Mouse (Mus musculus): ENCODE measurements at regions not wholly inside any gene's neighbourhood (a gene's known extent, or its start where the extent isn't known, plus 50 kb on each side); places are given as distances from the start of the nearest gene placed in this dataset.
A peak's percentile ranks its signal among the peaks of the same experiment; 100 is the strongest.

DNA sequence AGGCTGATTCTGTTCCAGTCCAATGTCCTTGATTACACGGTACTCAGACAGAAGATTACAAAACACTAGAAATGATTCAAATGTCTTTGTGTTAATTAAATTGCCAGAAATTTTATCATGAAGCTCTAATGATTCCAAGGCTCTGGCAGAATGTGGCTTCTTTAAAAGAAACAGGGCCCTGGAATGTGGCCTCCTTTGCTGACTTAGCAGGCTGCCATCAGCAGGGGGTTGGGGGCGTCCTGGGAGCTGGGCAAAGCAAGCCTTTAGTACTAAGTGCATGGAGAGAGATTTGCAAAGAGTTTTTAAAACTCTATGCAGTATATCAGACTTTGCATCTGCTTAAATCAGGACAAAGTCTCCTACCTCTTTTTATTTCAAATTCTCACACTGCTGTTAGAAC is 434.8 kb upstream of the Cited2 start:
- Histone ChIP-seq H3K4me2 (replicated peaks; ENCODE audit: low read depth, low read length) (no peak overlapping the region), H3K9me3 (ENCODE audit: control insufficient read depth, low read length) (no peaks in the 10 kb centered on the region), H3K27me3 (ENCODE audit: control insufficient read depth, insufficient read depth, low read length) (no peaks in the 10 kb centered on the region), H3K4me3 (ENCODE audit: low read depth, low read length) (no peak overlapping the region), H3K9ac (ENCODE audit: low read depth, low read length) (no peak overlapping the region), H3K36me3 (ENCODE audit: control insufficient read depth, insufficient read depth, low read length) (no peaks in the 10 kb centered on the region), H3K4me1 (replicated peaks; ENCODE audit: control insufficient read depth, insufficient read depth, low read length) (no peaks in the 10 kb centered on the region), H3K27ac (ENCODE audit: low read depth, low read length) (no peak overlapping the region)
- WGBS = 23% methylated on average over 2 of the region's 2 CpGs
- DNase-seq (ENCODE audit: low spot score) (no peak), ATAC-seq (ENCODE audit: low FRiP score) (no peak)

- Histone ChIP-seq H3K4me1 (replicated peaks; ENCODE audit: control insufficient read depth, insufficient read depth, low read length) (no peaks in the 10 kb centered on the region), H3K27ac (ENCODE audit: low read depth, low read length) (no peak overlapping the region), H3K36me3 (ENCODE audit: control insufficient read depth, insufficient read depth, low read length) (no peaks in the 10 kb centered on the region), H3K9me3 (ENCODE audit: control insufficient read depth, low read length) (no peaks in the 10 kb centered on the region), H3K4me3 (ENCODE audit: low read depth, low read length) (no peak overlapping the region), H3K9ac (ENCODE audit: low read depth, low read length) (no peak overlapping the region), H3K4me2 (replicated peaks; ENCODE audit: low read depth, low read length) (no peak overlapping the region), H3K27me3 (ENCODE audit: control insufficient read depth, insufficient read depth, low read length) (no peaks in the 10 kb centered on the region)
- DNase-seq (ENCODE audit: low spot score) = no peak
- whole genome bisulfite sequencing = 85% methylated on average over 6 of the region's 6 CpGs
- no peak for ATAC-seq (ENCODE audit: low FRiP score)
Observed at GRCm38 (mm10) chr10:17292331-17292730, 430.7 kb upstream of the Cited2 start.

DNA sequence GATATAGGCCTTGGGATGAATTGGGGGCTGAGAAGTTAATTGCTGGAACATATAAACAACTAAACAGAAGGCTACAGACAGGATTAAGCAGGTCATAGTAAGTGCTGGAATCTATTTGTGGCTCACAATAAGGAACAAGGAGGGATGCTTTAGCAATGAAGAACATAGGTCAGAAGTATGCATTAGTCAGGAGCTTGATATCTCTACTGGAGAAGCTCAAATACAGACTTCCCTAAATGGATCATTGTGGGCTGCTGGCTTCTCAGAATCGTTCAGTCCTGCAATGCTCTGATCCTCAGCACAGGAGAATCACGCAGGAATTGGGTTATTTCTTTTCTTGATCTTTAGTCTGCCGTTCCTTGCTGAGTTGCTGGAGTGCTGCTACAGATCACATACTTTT is 428.6 kb upstream of the Cited2 start:
- H3K4me2 ChIP-seq (replicated peaks; ENCODE audit: low read depth, low read length) = no peak overlapping the region
- H3K36me3 ChIP-seq (ENCODE audit: control insufficient read depth, insufficient read depth, low read length) = no peaks in the 10 kb centered on the region
- no peaks in the 10 kb centered on the region for H3K9me3 ChIP-seq (ENCODE audit: control insufficient read depth, low read length)
- H3K27me3 ChIP-seq (ENCODE audit: control insufficient read depth, insufficient read depth, low read length) = no peaks in the 10 kb centered on the region
- DNase-seq (ENCODE audit: low spot score) (no peak), ATAC-seq (ENCODE audit: low FRiP score) (no peak)
- H3K4me3 ChIP-seq (ENCODE audit: low read depth, low read length) = no peak overlapping the region
- H3K27ac ChIP-seq (ENCODE audit: low read depth, low read length) = no peak overlapping the region
- H3K9ac ChIP-seq (ENCODE audit: low read depth, low read length) = no peak overlapping the region
- 84% methylated on average over 3 of the region's 3 CpGs for WGBS
- H3K4me1 ChIP-seq (replicated peaks; ENCODE audit: control insufficient read depth, insufficient read depth, low read length) = no peaks in the 10 kb centered on the region

GRCm38 (mm10) chr10:17295157-17295556 is 427.9 kb upstream of the Cited2 start:
- no peaks in the 10 kb centered on the region for H3K36me3 ChIP-seq (ENCODE audit: control insufficient read depth, insufficient read depth, low read length)
- H3K4me2 ChIP-seq (replicated peaks; ENCODE audit: low read depth, low read length) = no peak overlapping the region
- H3K4me1 ChIP-seq (replicated peaks; ENCODE audit: control insufficient read depth, insufficient read depth, low read length) = no peaks in the 10 kb centered on the region
- no peaks in the 10 kb centered on the region for H3K27me3 ChIP-seq (ENCODE audit: control insufficient read depth, insufficient read depth, low read length)
- 89% methylated on average over 3 of the region's 3 CpGs for WGBS
- H3K9ac ChIP-seq (ENCODE audit: low read depth, low read length) = no peak overlapping the region
- H3K4me3 ChIP-seq (ENCODE audit: low read depth, low read length) = no peak overlapping the region
- ATAC-seq (ENCODE audit: low FRiP score) = no peak
- no peak overlapping the region for H3K27ac ChIP-seq (ENCODE audit: low read depth, low read length)
- H3K9me3 ChIP-seq (ENCODE audit: control insufficient read depth, low read length) = no peaks in the 10 kb centered on the region
- DNase-seq (ENCODE audit: low spot score) = no peak

- H3K27me3 ChIP-seq (ENCODE audit: control insufficient read depth, insufficient read depth, low read length) = no peaks in the 10 kb centered on the region
- no peak overlapping the region for H3K4me3 ChIP-seq (ENCODE audit: low read depth, low read length)
- H3K27ac ChIP-seq (ENCODE audit: low read depth, low read length) = no peak overlapping the region
- no peaks in the 10 kb centered on the region for H3K36me3 ChIP-seq (ENCODE audit: control insufficient read depth, insufficient read depth, low read length)
- no peaks in the 10 kb centered on the region for H3K9me3 ChIP-seq (ENCODE audit: control insufficient read depth, low read length)
- H3K9ac ChIP-seq (ENCODE audit: low read depth, low read length) = no peak overlapping the region
- WGBS = 37% methylated on average over 6 of the region's 6 CpGs
- no peak for DNase-seq (ENCODE audit: low spot score)
- H3K4me1 ChIP-seq (replicated peaks; ENCODE audit: control insufficient read depth, insufficient read depth, low read length) = no peaks in the 10 kb centered on the region
- H3K4me2 ChIP-seq (replicated peaks; ENCODE audit: low read depth, low read length) = no peak overlapping the region
- no peak for ATAC-seq (ENCODE audit: low FRiP score)
Observed at GRCm38 (mm10) chr10:17299600-17299999, 423.4 kb upstream of the Cited2 start.

- Histone ChIP-seq H3K4me3 (ENCODE audit: low read depth, low read length) (no peak overlapping the region), H3K4me2 (replicated peaks; ENCODE audit: low read depth, low read length) (no peak overlapping the region), H3K36me3 (ENCODE audit: control insufficient read depth, insufficient read depth, low read length) (no peaks in the 10 kb centered on the region), H3K27ac (ENCODE audit: low read depth, low read length) (no peak overlapping the region), H3K27me3 (ENCODE audit: control insufficient read depth, insufficient read depth, low read length) (no peaks in the 10 kb centered on the region), H3K4me1 (replicated peaks; ENCODE audit: control insufficient read depth, insufficient read depth, low read length) (no peaks in the 10 kb centered on the region), H3K9me3 (ENCODE audit: control insufficient read depth, low read length) (no peaks in the 10 kb centered on the region), H3K9ac (ENCODE audit: low read depth, low read length) (no peak overlapping the region)
- whole genome bisulfite sequencing = 90% methylated on average over 3 of the region's 3 CpGs
- no peak for DNase-seq (ENCODE audit: low spot score)
- no peak for ATAC-seq (ENCODE audit: low FRiP score)
Observed at GRCm38 (mm10) chr10:17326724-17327123, 396.3 kb upstream of the Cited2 start.

GRCm38 (mm10) chr10:17330904-17331606 is 392.0 kb upstream of the Cited2 start:
- no peaks in the 10 kb centered on the region for H3K9me3 ChIP-seq (ENCODE audit: control insufficient read depth, low read length)
- H3K9ac ChIP-seq (ENCODE audit: low read depth, low read length) = peak overlapping the region; percentile 52; the same call in 1 of the 2 replicates
- ATAC-seq (ENCODE audit: low FRiP score) (peak; percentile 53), DNase-seq (ENCODE audit: low spot score) (peak; percentile 45)
- H3K4me2 ChIP-seq (replicated peaks; ENCODE audit: low read depth, low read length) = peak overlapping the region; percentile 40
- WGBS = 4% methylated on average over 6 of the region's 6 CpGs
- peak overlapping the region; percentile 23 for H3K4me3 ChIP-seq (ENCODE audit: low read depth, low read length)
- peak overlapping the region; percentile 90 for H3K27ac ChIP-seq (ENCODE audit: low read depth, low read length)
- no peaks in the 10 kb centered on the region for H3K27me3 ChIP-seq (ENCODE audit: control insufficient read depth, insufficient read depth, low read length)
- peaks cover 3% of the 10 kb centered on the region for H3K4me1 ChIP-seq (replicated peaks; ENCODE audit: control insufficient read depth, insufficient read depth, low read length)
- no peaks in the 10 kb centered on the region for H3K36me3 ChIP-seq (ENCODE audit: control insufficient read depth, insufficient read depth, low read length)

DNA sequence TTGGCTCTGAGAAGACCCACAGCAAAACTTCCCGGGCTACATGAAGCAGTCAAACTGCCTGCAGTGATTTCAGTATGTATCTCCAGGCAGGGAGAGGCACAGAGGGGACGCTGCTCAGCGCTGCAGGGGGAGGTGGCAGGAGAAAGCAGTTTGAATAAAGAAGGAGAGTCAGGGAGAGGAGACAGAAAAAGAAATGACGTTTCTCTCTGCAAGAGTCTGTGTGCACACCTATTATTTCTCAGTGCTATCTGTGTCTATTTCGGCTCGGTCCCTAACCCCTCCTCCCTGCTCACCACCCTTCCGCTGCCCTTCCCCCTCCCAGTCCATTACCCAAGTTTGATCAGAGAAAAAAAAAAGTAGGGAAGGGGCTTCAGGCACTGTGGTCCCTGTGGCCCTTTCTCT is 391.4 kb upstream of the Cited2 start:
- H3K9me3 ChIP-seq (ENCODE audit: control insufficient read depth, low read length) = no peaks in the 10 kb centered on the region
- 0% methylated on average over 7 of the region's 7 CpGs for WGBS
- peak; percentile 85 for ATAC-seq (ENCODE audit: low FRiP score)
- peak; percentile 73 for DNase-seq (ENCODE audit: low spot score)
- H3K4me2 ChIP-seq (replicated peaks; ENCODE audit: low read depth, low read length) = peak overlapping the region; percentile 40
- peak overlapping the region; percentile 90 for H3K27ac ChIP-seq (ENCODE audit: low read depth, low read length)
- H3K9ac ChIP-seq (ENCODE audit: low read depth, low read length) = peak overlapping the region; percentile 52; the same call in 1 of the 2 replicates
- H3K4me3 ChIP-seq (ENCODE audit: low read depth, low read length) = peak overlapping the region; percentile 23
- H3K36me3 ChIP-seq (ENCODE audit: control insufficient read depth, insufficient read depth, low read length) = no peaks in the 10 kb centered on the region
- no peaks in the 10 kb centered on the region for H3K27me3 ChIP-seq (ENCODE audit: control insufficient read depth, insufficient read depth, low read length)
- H3K4me1 ChIP-seq (replicated peaks; ENCODE audit: control insufficient read depth, insufficient read depth, low read length) = peaks cover 3% of the 10 kb centered on the region

DNA sequence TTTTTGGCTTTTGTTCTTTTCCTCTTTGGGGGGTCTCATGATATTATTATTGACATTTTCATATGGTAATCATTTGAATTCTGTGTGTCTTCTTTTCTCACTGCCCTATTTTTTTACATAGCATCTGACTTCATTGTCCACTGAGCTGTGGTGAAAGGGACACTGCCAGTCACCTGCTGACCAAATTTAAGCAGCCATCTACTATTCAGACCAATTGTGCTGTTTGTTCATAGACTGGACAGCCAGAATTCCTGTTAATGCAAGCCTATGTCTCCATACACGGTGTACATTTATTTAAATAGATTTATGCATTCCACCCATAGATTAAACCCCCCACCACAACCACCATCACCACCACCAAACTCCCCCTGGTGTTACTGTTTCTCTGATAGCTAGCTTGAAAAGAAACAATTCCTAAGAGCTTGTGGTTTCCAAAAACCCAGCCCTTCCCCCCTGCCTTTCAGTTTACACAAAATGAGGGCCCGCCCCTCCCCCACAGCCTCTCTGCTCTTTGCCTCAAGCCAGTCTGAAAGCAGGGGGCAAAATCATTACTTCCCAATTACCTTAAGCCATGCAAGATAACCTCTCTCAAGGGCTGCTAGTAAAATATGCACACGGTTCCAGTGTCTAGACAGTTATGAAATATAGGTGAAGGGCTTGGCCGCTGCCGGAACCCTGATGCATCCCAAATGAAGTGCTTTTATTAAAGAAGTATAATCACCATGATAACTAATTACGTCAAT is 390.8 kb upstream of the Cited2 start:
- ATAC-seq (ENCODE audit: low FRiP score) = peak; percentile 79
- peak overlapping the region; percentile 23; the same call in 1 of the 2 replicates for H3K4me3 ChIP-seq (ENCODE audit: low read depth, low read length)
- H3K9me3 ChIP-seq (ENCODE audit: control insufficient read depth, low read length) = no peaks in the 10 kb centered on the region
- DNase-seq (ENCODE audit: low spot score) = peak; percentile 78
- no peaks in the 10 kb centered on the region for H3K36me3 ChIP-seq (ENCODE audit: control insufficient read depth, insufficient read depth, low read length)
- 27% methylated on average over 6 of the region's 6 CpGs for WGBS
- H3K9ac ChIP-seq (ENCODE audit: low read depth, low read length) = no peak overlapping the region
- H3K27ac ChIP-seq (ENCODE audit: low read depth, low read length) = peak overlapping the region; percentile 90
- no peaks in the 10 kb centered on the region for H3K27me3 ChIP-seq (ENCODE audit: control insufficient read depth, insufficient read depth, low read length)
- H3K4me1 ChIP-seq (replicated peaks; ENCODE audit: control insufficient read depth, insufficient read depth, low read length) = peaks cover 3% of the 10 kb centered on the region
- H3K4me2 ChIP-seq (replicated peaks; ENCODE audit: low read depth, low read length) = peak overlapping the region; percentile 40
